Mouse (Mus musculus): ENCODE measurements around the gene Rps6kb2. TPM values are rescaled to one million over a fixed set of nuclear protein-coding genes. Genes with fewer than 3 reads are reported as not detected.

Gene Rps6kb2
- polyA plus RNA-seq, 1 experiment from 2014 or later = 68.2 TPM

Other genes with a start within 250 kb of the Rps6kb2 start
- 1.0 and 1.2 TPM in 2 replicates for gene Aldh3b1, start 233.5 kb downstream of the Rps6kb2 start, polyA plus RNA-seq (2016; fragmentation: Nextera tagmentation; extraction: Ambion mirVana)
- gene Unc93b1, start 228.2 kb downstream of the Rps6kb2 start, polyA plus RNA-seq (2016; fragmentation: Nextera tagmentation; extraction: Ambion mirVana) = 8.1 and 8.5 TPM in 2 replicates
- not detected in 2 replicates for gene Aldh3b3, start 204.7 kb downstream of the Rps6kb2 start, polyA plus RNA-seq (2016; fragmentation: Nextera tagmentation; extraction: Ambion mirVana)
- 0.96 and 1.2 TPM in 2 replicates for gene Aldh3b2, start 191.0 kb downstream of the Rps6kb2 start, polyA plus RNA-seq (2016; fragmentation: Nextera tagmentation; extraction: Ambion mirVana)
- 2.4 and 2.6 TPM in 2 replicates for gene Acy3, start 176.8 kb downstream of the Rps6kb2 start, polyA plus RNA-seq (2016; fragmentation: Nextera tagmentation; extraction: Ambion mirVana)
- 0.35 and 0.47 TPM in 2 replicates for gene Tbx10, start 170.6 kb downstream of the Rps6kb2 start, polyA plus RNA-seq (2016; fragmentation: Nextera tagmentation; extraction: Ambion mirVana)
- gene Nudt8, start 162.8 kb downstream of the Rps6kb2 start, polyA plus RNA-seq (2016; fragmentation: Nextera tagmentation; extraction: Ambion mirVana) = 18.7 and 18.9 TPM in 2 replicates
- gene Gm49405, start 162.7 kb downstream of the Rps6kb2 start, polyA plus RNA-seq (2016; fragmentation: Nextera tagmentation; extraction: Ambion mirVana) = 3.2 and 4.2 TPM in 2 replicates
- 4.4 and 5.8 TPM in 2 replicates for gene Doc2g, start 160.0 kb downstream of the Rps6kb2 start, polyA plus RNA-seq (2016; fragmentation: Nextera tagmentation; extraction: Ambion mirVana)
- 187 and 188 TPM in 2 replicates for gene Ndufv1, start 150.5 kb downstream of the Rps6kb2 start, polyA plus RNA-seq (2016; fragmentation: Nextera tagmentation; extraction: Ambion mirVana)
- 357 and 360 TPM in 2 replicates for gene Gstp1, start 125.4 kb downstream of the Rps6kb2 start, polyA plus RNA-seq (2016; fragmentation: Nextera tagmentation; extraction: Ambion mirVana)
- gene Gstp2, start 117.3 kb downstream of the Rps6kb2 start, polyA plus RNA-seq (2016; fragmentation: Nextera tagmentation; extraction: Ambion mirVana) = 1.5 and 8.3 TPM in 2 replicates
- gene Gstp3, start 103.8 kb downstream of the Rps6kb2 start, polyA plus RNA-seq (2016; fragmentation: Nextera tagmentation; extraction: Ambion mirVana) = not detected in 2 replicates
- not detected in 2 replicates for gene Cabp2, start 81.8 kb downstream of the Rps6kb2 start, polyA plus RNA-seq (2016; fragmentation: Nextera tagmentation; extraction: Ambion mirVana)
- gene Cdk2ap2, start 66.2 kb downstream of the Rps6kb2 start, polyA plus RNA-seq (2016; fragmentation: Nextera tagmentation; extraction: Ambion mirVana) = 65.6 and 76.9 TPM in 2 replicates
- 19.6 and 24.4 TPM in 2 replicates for gene Pitpnm1, start 63.4 kb downstream of the Rps6kb2 start, polyA plus RNA-seq (2016; fragmentation: Nextera tagmentation; extraction: Ambion mirVana)
- 68.8 and 71.3 TPM in 2 replicates for gene Aip, start 37.5 kb downstream of the Rps6kb2 start, polyA plus RNA-seq (2016; fragmentation: Nextera tagmentation; extraction: Ambion mirVana)
- 0.05 TPM in 1 of 2 replicates, not detected in the other for gene Gpr152, start 23.6 kb downstream of the Rps6kb2 start, polyA plus RNA-seq (2016; fragmentation: Nextera tagmentation; extraction: Ambion mirVana)
- gene Cabp4, start 19.3 kb downstream of the Rps6kb2 start, polyA plus RNA-seq (2016; fragmentation: Nextera tagmentation; extraction: Ambion mirVana) = 0.16 and 0.39 TPM in 2 replicates
- 128 and 131 TPM in 2 replicates for gene Coro1b, start 14.7 kb downstream of the Rps6kb2 start, polyA plus RNA-seq (2016; fragmentation: Nextera tagmentation; extraction: Ambion mirVana)
- 1.0 and 1.2 TPM in 2 replicates for gene Ptprcap, start 9.8 kb downstream of the Rps6kb2 start, polyA plus RNA-seq (2016; fragmentation: Nextera tagmentation; extraction: Ambion mirVana)
- gene Carns1, start 12.1 kb upstream of the Rps6kb2 start, polyA plus RNA-seq (2016; fragmentation: Nextera tagmentation; extraction: Ambion mirVana) = 4.7 and 5.0 TPM in 2 replicates
- gene Tbc1d10c, start 27.9 kb upstream of the Rps6kb2 start, polyA plus RNA-seq (2016; fragmentation: Nextera tagmentation; extraction: Ambion mirVana) = 0.58 and 1.0 TPM in 2 replicates
- 662 and 684 TPM in 2 replicates for gene Ppp1ca, start 28.7 kb upstream of the Rps6kb2 start, polyA plus RNA-seq (2016; fragmentation: Nextera tagmentation; extraction: Ambion mirVana)
- gene Rad9a, start 38.3 kb upstream of the Rps6kb2 start, polyA plus RNA-seq (2016; fragmentation: Nextera tagmentation; extraction: Ambion mirVana) = 30.5 and 31.2 TPM in 2 replicates
- gene Clcf1, start 50.9 kb upstream of the Rps6kb2 start, polyA plus RNA-seq (2016; fragmentation: Nextera tagmentation; extraction: Ambion mirVana) = 2.1 and 2.8 TPM in 2 replicates
- gene AC109138.7, start 51.0 kb upstream of the Rps6kb2 start, polyA plus RNA-seq (2016; fragmentation: Nextera tagmentation; extraction: Ambion mirVana) = not detected in 2 replicates
- gene Pold4, start 68.5 kb upstream of the Rps6kb2 start, polyA plus RNA-seq (2016; fragmentation: Nextera tagmentation; extraction: Ambion mirVana) = 16.2 and 17.2 TPM in 2 replicates
- 10.1 and 10.4 TPM in 2 replicates for gene Ssh3, start 105.8 kb upstream of the Rps6kb2 start, polyA plus RNA-seq (2016; fragmentation: Nextera tagmentation; extraction: Ambion mirVana)
- gene Ankrd13d, start 119.8 kb upstream of the Rps6kb2 start, polyA plus RNA-seq (2016; fragmentation: Nextera tagmentation; extraction: Ambion mirVana) = 17.5 and 22.1 TPM in 2 replicates
- gene Grk2, start 142.9 kb upstream of the Rps6kb2 start, polyA plus RNA-seq (2016; fragmentation: Nextera tagmentation; extraction: Ambion mirVana) = 21.8 and 22.0 TPM in 2 replicates
- gene Kdm2a, start 234.9 kb upstream of the Rps6kb2 start, polyA plus RNA-seq (2016; fragmentation: Nextera tagmentation; extraction: Ambion mirVana) = 59.7 TPM in 2 replicates

All from hindbrain, embryonic 12.5 days (tissue).